Mouse (Mus musculus): ENCODE data around the gene Trappc6a.
A peak's percentile ranks its signal among the peaks of the same experiment; 100 is the strongest.
"Not testable (repeated sequence)": the region's sequence is repeated elsewhere in the genome, so short reads cannot be mapped to it uniquely, and the experiment has no call there.

Trappc6a gene

GRCm38 (mm10) chr7:19491731-19492130 is 16.5 kb upstream of the Trappc6a start:
- DNase-seq: peak; percentile 82

GRCm38 (mm10) chr7:19494751-19495474 is 13.3 kb upstream of the Trappc6a start:
- DNase-seq: peak; percentile 47

GRCm38 (mm10) chr7:19495521-19496213 is 12.5 kb upstream of the Trappc6a start:
- peak; percentile 84 for DNase-seq

- DNase-seq: no peak
Measured at GRCm38 (mm10) chr7:19496214-19496555, 12.0 kb upstream of the Trappc6a start.

- peak; percentile 39 for DNase-seq
Measured at GRCm38 (mm10) chr7:19498326-19498725, 9.9 kb upstream of the Trappc6a start.

GRCm38 (mm10) chr7:19500420-19501363 is 7.5 kb upstream of the Trappc6a start:
- no peak for DNase-seq

GRCm38 (mm10) chr7:19501658-19502057 is 6.5 kb upstream of the Trappc6a start:
- DNase-seq: peak; percentile 28

GRCm38 (mm10) chr7:19503481-19504068 is 4.6 kb upstream of the Trappc6a start:
- DNase-seq: no peak

GRCm38 (mm10) chr7:19506326-19506725 is 1.9 kb upstream of the Trappc6a start:
- no peak for DNase-seq

GRCm38 (mm10) chr7:19506969-19507611 is 1.1 kb upstream of the Trappc6a start:
- DNase-seq: no peak

- no peak for DNase-seq
Measured at GRCm38 (mm10) chr7:19507612-19507981, 598 bp upstream of the Trappc6a start.

- DNase-seq: no peak
Measured at GRCm38 (mm10) chr7:19508924-19509568, 851 bp downstream of the Trappc6a start.

- no peak for DNase-seq
Measured at GRCm38 (mm10) chr7:19509786-19510185, 1.6 kb downstream of the Trappc6a start.

GRCm38 (mm10) chr7:19511934-19512333 is 3.7 kb downstream of the Trappc6a start:
- DNase-seq: not testable (repeated sequence)

- no peak for DNase-seq
Measured at GRCm38 (mm10) chr7:19512353-19512752, 4.2 kb downstream of the Trappc6a start.

GRCm38 (mm10) chr7:19517652-19518365 is 9.6 kb downstream of the Trappc6a start, which contains the start of gene Nkpd1:
TSS of gene Nkpd1 (plus strand) at chr7:19517838.
- no peak for DNase-seq

GRCm38 (mm10) chr7:19520032-19520431 is 11.8 kb downstream of the Trappc6a start:
- DNase-seq: no peak

GRCm38 (mm10) chr7:19523017-19523756 is 15.0 kb downstream of the Trappc6a start:
- no peak for DNase-seq

- no peak for DNase-seq
Measured at GRCm38 (mm10) chr7:19523757-19524419, 15.7 kb downstream of the Trappc6a start.

Measured in kidney, adult 11 months (tissue).